In the genomic region with DNA sequence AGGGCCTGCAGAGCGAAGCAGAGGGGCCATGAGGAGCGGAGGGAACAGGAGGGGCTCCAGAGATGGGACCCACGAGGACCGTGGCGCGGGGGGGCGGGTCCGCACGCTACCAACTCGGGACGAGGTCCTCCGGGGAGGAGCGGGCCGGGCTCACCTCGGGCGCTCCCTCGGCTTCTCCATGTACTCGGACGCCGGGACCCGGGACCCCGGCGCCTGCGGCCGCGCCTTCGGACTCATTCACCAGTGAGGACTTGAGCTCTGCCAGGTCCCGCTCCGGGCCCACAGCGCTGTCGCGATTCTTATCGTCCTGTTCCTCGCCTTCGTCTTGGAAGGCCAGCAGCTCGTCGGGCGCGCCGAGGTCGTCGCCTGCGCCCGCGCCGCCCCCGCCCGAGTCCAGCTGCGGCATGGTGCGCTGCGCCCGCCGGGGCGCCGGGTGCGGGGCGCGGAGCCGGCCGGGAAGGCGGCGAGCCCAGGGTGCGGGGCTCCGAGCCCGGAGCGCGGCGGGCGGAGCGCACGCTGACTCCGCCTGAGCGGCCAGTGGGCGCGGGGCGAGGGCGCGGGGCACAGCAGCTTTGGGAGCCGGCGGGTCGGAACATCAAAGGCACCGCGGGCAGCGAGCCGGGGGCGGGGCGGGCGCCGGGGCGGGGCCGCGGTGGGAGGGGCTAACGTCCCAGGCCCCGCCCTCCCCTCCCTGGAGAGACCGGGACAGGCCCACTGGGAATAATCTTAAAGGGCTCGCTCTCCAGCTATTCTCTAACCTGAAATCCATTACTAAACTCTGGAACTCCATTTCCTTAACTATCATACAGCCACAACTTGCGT, we compare ENCODE assay signal across 8 mouse cellular contexts. TPM values are rescaled to one million over a fixed set of nuclear protein-coding genes. Genes with fewer than 3 reads are reported as not detected.
DNase-seq lines count a peak whose midpoint lies in the region; TF ChIP-seq lines count a peak whose summit lies in the region.

A gene (minus strand): TSS at position 241 of the 822 bp plus-strand sequence.

- peaks cover 4% of the 10 kb centered on the region; the same call in 1 of the 2 replicates for H3K4me1 ChIP-seq in brown adipose tissue, adult 24 weeks (ENCODE audit: control insufficient read depth, insufficient read depth, insufficient read length, low read length)
- peaks cover 56% of the 10 kb centered on the region for H3K4me1 ChIP-seq in heart, embryonic 10.5 days
- peaks cover 8% of the 10 kb centered on the region; the same call in 1 of the 2 replicates for H3K4me1 ChIP-seq in lung, adult 2 months (ENCODE audit: control insufficient read depth, insufficient read depth, low read length)
- peaks cover 55% of the 10 kb centered on the region for H3K4me1 ChIP-seq in olfactory bulb, adult 2 months (ENCODE audit: control insufficient read depth, insufficient read depth, low read length)

- H3K9me3 ChIP-seq in heart, embryonic 10.5 days = no peaks in the 10 kb centered on the region

- H3K4me3 ChIP-seq in brown adipose tissue, adult 24 weeks (ENCODE audit: insufficient read depth, low read depth, low read length) = peak within 1 kb of the TSS; percentile 56
- peak within 1 kb of the TSS; percentile 81 for H3K4me3 ChIP-seq in heart, embryonic 10.5 days
- peak within 1 kb of the TSS; percentile 79 for H3K4me3 ChIP-seq in lung, adult 2 months (replicated peaks; ENCODE audit: extremely low read depth, low read depth, low read length)
- H3K4me3 ChIP-seq in olfactory bulb, adult 2 months (ENCODE audit: insufficient read depth, low read depth, low read length) = peak within 1 kb of the TSS; percentile 84

- H3K27ac ChIP-seq in brown adipose tissue, adult 24 weeks (replicated peaks; ENCODE audit: low read depth, low read length) = no peak within 1 kb of the TSS
- peak within 1 kb of the TSS; percentile 89 for H3K27ac ChIP-seq in heart, embryonic 10.5 days
- H3K27ac ChIP-seq in olfactory bulb, adult 2 months (ENCODE audit: insufficient read depth, low read depth, low read length) = peak within 1 kb of the TSS; percentile 10

- peak; percentile 48 to 64 for DNase-seq in layer of hippocampus, postnatal 10 days (ENCODE audit: low spot score in 2 of 2)
- no peak for DNase-seq in layer of hippocampus, adult 9-10 months (ENCODE audit: low spot score)
- DNase-seq in heart, embryonic 10.5 days (ENCODE audit: low spot score) = peak; percentile 91
- DNase-seq in kidney, adult 8-10 months = peak; percentile 35 to 40
- peak; percentile 61 for DNase-seq in lung, adult 2 months
- peak; percentile 59 for DNase-seq in urinary bladder, postnatal 25 days (ENCODE audit: low spot score)

- no peak for TF ChIP-seq POLR2A in lung, adult 2 months (IDR thresholded peaks at IDR 0.05; ENCODE audit: borderline replicate concordance, extremely low read depth, low read depth, low read length)
- TF ChIP-seq POLR2A in olfactory bulb, adult 2 months (IDR thresholded peaks at IDR 0.05; ENCODE audit: insufficient read depth, low read depth, low read length) = no peak

- WGBS in heart, embryonic 10.5 days = under 1% methylated on average over 94 of the region's 97 CpGs
- WGBS in lung, adult 2 months = 1% methylated on average over 96 of the region's 97 CpGs
- 3% methylated on average over 97 of the region's 97 CpGs for WGBS in olfactory bulb, adult 2 months

- H3K27me3 ChIP-seq in heart, embryonic 10.5 days (ENCODE audit: insufficient read depth, poor library complexity, severe bottlenecking) = peaks cover 36% of the 10 kb centered on the region

- peaks cover 11% of the 10 kb centered on the region for H3K36me3 ChIP-seq in heart, embryonic 10.5 days

- no peak for TF ChIP-seq CTCF in lung, adult 2 months (IDR thresholded peaks at IDR 0.05; ENCODE audit: insufficient read depth, low read length)
- no peak for TF ChIP-seq CTCF in olfactory bulb, adult 2 months (IDR thresholded peaks at IDR 0.05; ENCODE audit: insufficient read depth, low read depth, low read length)

RNA-seq across cellular contexts. Expression of the gene that starts here (rescaled TPM):
- total RNA-seq in layer of hippocampus, postnatal 10 days (2021) = 1 to 10 TPM; 5.9 to 6.7 TPM
- not detected in 2 replicates for polyA plus RNA-seq in brown adipose tissue, adult 24 weeks (2012; ENCODE audit: insufficient read depth, insufficient read length, missing spikeins)
- 7.6 and 11.5 TPM in 2 replicates for polyA plus RNA-seq in heart, embryonic 10.5 days (2016; fragmentation: Nextera tagmentation; extraction: Ambion mirVana)
- polyA plus RNA-seq in lung, adult 2 months (2012; rRNA removed) = 26.8 and 30.2 TPM in 2 replicates
- 377 and 809 TPM in 2 replicates for polyA plus RNA-seq in olfactory bulb, adult 2 months (2012; ENCODE audit: insufficient read depth, insufficient read length, low replicate concordance, missing spikeins)

Comparison
In these comparisons a context has a peak if more than half of its experiments do, and no peak if none do; other contexts are left out.
1. RNA of the gene that starts here (polyA plus RNA-seq): 377 to 809 TPM in olfactory bulb, adult 2 months; 26.8 to 30.2 TPM in lung, adult 2 months, 7.6 to 11.5 TPM in heart, embryonic 10.5 days and not detected in brown adipose tissue, adult 24 weeks; every median in the first group is over 10 times any median in the second.
2. Peak in every context shown above with its lines, with median percentiles within 50 percentile points of each other: H3K4me3 ChIP-seq.